Mouse (Mus musculus): ENCODE data around the gene Traf3ip3. TPM values are rescaled to one million over a fixed set of nuclear protein-coding genes. Genes with fewer than 3 reads are reported as not detected.

Traf3ip3 gene
- polyA plus RNA-seq, 1 experiment from 2014 or later = 15.4 TPM

GRCm38 (mm10) chr1:193138087-193138486, 63.4 kb downstream of the Traf3ip3 start:
- no peaks in the 10 kb centered on the region for H3K79me2 ChIP-seq (ENCODE audit: inconsistent target)
- H3K36me3 ChIP-seq (ENCODE audit: inconsistent target) = no peaks in the 10 kb centered on the region
- no peak overlapping the region for H3K4me3 ChIP-seq (ENCODE audit: inconsistent target)
- 61% methylated on average over 7 of the region's 7 CpGs for WGBS (ENCODE audit: missing documents)
- H3K27ac ChIP-seq = no peak overlapping the region

GRCm38 (mm10) chr1:193133726-193134125, 67.8 kb downstream of the Traf3ip3 start:
- Histone ChIP-seq H3K36me3 (ENCODE audit: inconsistent target) (no peaks in the 10 kb centered on the region), H3K79me2 (ENCODE audit: inconsistent target) (peaks cover 10% of the 10 kb centered on the region), H3K4me3 (ENCODE audit: inconsistent target) (no peak overlapping the region), H3K27ac (no peak overlapping the region)
- 83% methylated on average over 1 of the region's 1 CpGs for WGBS (ENCODE audit: missing documents)

- no peak overlapping the region for H3K27ac ChIP-seq
- H3K79me2 ChIP-seq (ENCODE audit: inconsistent target) = peaks cover 19% of the 10 kb centered on the region
- H3K4me3 ChIP-seq (ENCODE audit: inconsistent target) = no peak overlapping the region
- 0 out of 2 replicates have a peak, but pooled peaks cover under 1% of the 10 kb centered on the region for H3K36me3 ChIP-seq (ENCODE audit: inconsistent target)
Observed at GRCm38 (mm10) chr1:193132385-193132784, 69.1 kb downstream of the Traf3ip3 start.

GRCm38 (mm10) chr1:193131311-193131948, 70.1 kb downstream of the Traf3ip3 start:
- Histone ChIP-seq H3K27ac (no peak overlapping the region), H3K36me3 (ENCODE audit: inconsistent target) (peaks cover 10% of the 10 kb centered on the region; the same call in 1 of the 2 replicates), H3K4me3 (ENCODE audit: inconsistent target) (no peak overlapping the region), H3K79me2 (ENCODE audit: inconsistent target) (peaks cover 28% of the 10 kb centered on the region)
- 89% methylated on average over 6 of the region's 6 CpGs for WGBS (ENCODE audit: missing documents)

GRCm38 (mm10) chr1:193130839-193131238, 70.7 kb downstream of the Traf3ip3 start:
- Histone ChIP-seq H3K36me3 (ENCODE audit: inconsistent target) (peaks cover 12% of the 10 kb centered on the region; the same call in 1 of the 2 replicates), H3K79me2 (ENCODE audit: inconsistent target) (peaks cover 32% of the 10 kb centered on the region), H3K4me3 (ENCODE audit: inconsistent target) (no peak overlapping the region), H3K27ac (no peak overlapping the region)
- WGBS (ENCODE audit: missing documents) = 96% methylated on average over 8 of the region's 8 CpGs

- Histone ChIP-seq H3K79me2 (ENCODE audit: inconsistent target) (peaks cover 32% of the 10 kb centered on the region), H3K36me3 (ENCODE audit: inconsistent target) (peaks cover 12% of the 10 kb centered on the region; the same call in 1 of the 2 replicates), H3K4me3 (ENCODE audit: inconsistent target) (peak overlapping the region; percentile 61; the same call in 1 of the 2 replicates), H3K27ac (no peak overlapping the region)
- WGBS (ENCODE audit: missing documents) = 56% methylated on average over 11 of the region's 11 CpGs
Observed at GRCm38 (mm10) chr1:193130456-193130825, 71.1 kb downstream of the Traf3ip3 start.

- peak within 1 kb of the TSS; percentile 61 for H3K4me3 ChIP-seq (ENCODE audit: inconsistent target)
- peaks cover 12% of the 10 kb centered on the region; the same call in 1 of the 2 replicates for H3K36me3 ChIP-seq (ENCODE audit: inconsistent target)
- under 1% methylated on average over 61 of the region's 61 CpGs for WGBS (ENCODE audit: missing documents)
- no peak within 1 kb of the TSS for H3K27ac ChIP-seq
- peaks cover 32% of the 10 kb centered on the region for H3K79me2 ChIP-seq (ENCODE audit: inconsistent target)
Observed at GRCm38 (mm10) chr1:193129786-193130455, 71.6 kb downstream of the Traf3ip3 start, which contains the start of gene Diexf. Diexf (minus strand) TSS chr1:193130272.

GRCm38 (mm10) chr1:193129321-193129720, 72.2 kb downstream of the Traf3ip3 start:
- H3K79me2 ChIP-seq (ENCODE audit: inconsistent target) = peaks cover 32% of the 10 kb centered on the region
- H3K4me3 ChIP-seq (ENCODE audit: inconsistent target) = peak overlapping the region; percentile 61
- 9% methylated on average over 5 of the region's 5 CpGs for WGBS (ENCODE audit: missing documents)
- H3K36me3 ChIP-seq (ENCODE audit: inconsistent target) = peaks cover 12% of the 10 kb centered on the region; the same call in 1 of the 2 replicates
- no peak overlapping the region for H3K27ac ChIP-seq

- no peak overlapping the region for H3K4me3 ChIP-seq (ENCODE audit: inconsistent target)
- H3K27ac ChIP-seq = no peak overlapping the region
- 86% methylated on average over 6 of the region's 6 CpGs for WGBS (ENCODE audit: missing documents)
Observed at GRCm38 (mm10) chr1:193128055-193128454, 73.4 kb downstream of the Traf3ip3 start.

GRCm38 (mm10) chr1:193125835-193126234, 75.7 kb downstream of the Traf3ip3 start:
- H3K27ac ChIP-seq = no peak overlapping the region
- 80% methylated on average over 4 of the region's 4 CpGs for WGBS (ENCODE audit: missing documents)
- H3K79me2 ChIP-seq (ENCODE audit: inconsistent target) = peaks cover 32% of the 10 kb centered on the region
- peaks cover 40% of the 10 kb centered on the region for H3K36me3 ChIP-seq (ENCODE audit: inconsistent target)
- no peak overlapping the region for H3K4me3 ChIP-seq (ENCODE audit: inconsistent target)

More at GRCm38 (mm10) chr1:193128055-193128454, 73.4 kb downstream of the Traf3ip3 start:
- Histone ChIP-seq H3K79me2 (ENCODE audit: inconsistent target) (peaks cover 32% of the 10 kb centered on the region), H3K36me3 (ENCODE audit: inconsistent target) (peaks cover 18% of the 10 kb centered on the region; the same call in 1 of the 2 replicates)

Other genes with a start within 250 kb of the Traf3ip3 start
- gene Syt14, start 165.9 kb downstream of the Traf3ip3 start, polyA plus RNA-seq (2018) = not detected in 3 replicates
- 5.6 to 8.0 TPM (median 6.4 TPM) in 3 replicates for gene Diexf, start 71.4 kb downstream of the Traf3ip3 start, polyA plus RNA-seq (2018)
- not detected in 3 replicates for gene Irf6, start 48.6 kb downstream of the Traf3ip3 start, polyA plus RNA-seq (2018)
- 4.8 to 6.7 TPM (median 4.8 TPM) in 3 replicates for gene A130010J15Rik, start 33.7 kb downstream of the Traf3ip3 start, polyA plus RNA-seq (2018)
- gene Lamb3, start 6.0 kb upstream of the Traf3ip3 start, polyA plus RNA-seq (2018) = 0.05 TPM in 1 of 3 replicates, not detected in the others
- 0.29 to 0.38 TPM in 2 of 3 replicates, not detected in the other for gene Hsd11b1, start 62.4 kb upstream of the Traf3ip3 start, polyA plus RNA-seq (2018)
- 0.43 TPM in 1 of 3 replicates, not detected in the others for gene G0s2, start 71.5 kb upstream of the Traf3ip3 start, polyA plus RNA-seq (2018)
- not detected in 3 replicates for gene Camk1g, start 168.6 kb upstream of the Traf3ip3 start, polyA plus RNA-seq (2018)

Data from macrophage (primary cell).